Mouse (Mus musculus) embryonic facial prominence, embryonic 15.5 days (tissue): Measurements from ENCODE around the gene 5730522E02Rik. TPM values are rescaled to one million over a fixed set of nuclear protein-coding genes. Genes with fewer than 3 reads are reported as not detected.

Experiments used
- microRNA-seq: library from miRNA; unstranded; fragments of <30 nt; microRNA quantifications from one replicate; pipeline ENCODE4, GENCODE M21; 2016; ENCODE audit warnings: borderline number of aligned reads
- polyA plus RNA-seq: library from polyadenylated mRNA; unstranded; fragments of >200 nt; fragmentation: Nextera tagmentation; extraction: Ambion mirVana; gene quantifications from 2 replicates; pipeline ENCODE4 v1.2.1, GENCODE M21; 2015

5730522E02Rik gene
- polyA plus RNA-seq, 1 experiment from 2014 or later, result 3.8 TPM

Small RNA genes lying within 50 kb of the gene (microRNA-seq; reads per million reads assigned to microRNA genes)
- not detected for gene Mir6372

Other genes starting within 250 kb of the 5730522E02Rik start
- gene Fancl, start 175.4 kb upstream of the 5730522E02Rik start, polyA plus RNA-seq, result 18.8 and 23.3 TPM in 2 replicates